ENCODE assay signal across 29 mouse cellular contexts in the genomic region with DNA sequence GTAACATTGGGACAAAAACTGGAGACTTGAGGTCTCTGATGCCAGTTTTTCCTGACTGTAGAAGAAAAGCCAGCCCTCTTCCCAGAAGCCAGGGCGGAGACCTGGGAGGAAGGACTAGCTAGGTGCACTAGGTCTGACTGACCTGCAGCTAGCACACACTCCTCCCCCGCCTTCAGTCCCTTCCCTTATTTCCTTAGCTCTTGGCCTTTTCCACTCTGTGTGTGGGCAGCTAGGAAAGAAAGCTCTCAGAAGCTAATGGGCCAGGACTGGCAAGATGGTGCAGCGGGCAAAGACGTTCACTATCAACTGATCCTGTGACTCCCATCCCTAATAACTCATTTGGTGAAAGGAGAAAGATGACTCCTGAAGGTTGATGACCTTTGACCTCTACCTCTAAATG.
"Had no signal": no experiment of that assay in that cellular context is flagged by ENCODE, and none has a peak within 500 bp of the region (broad histone marks: within the 10 kb centered on the region; RNA-seq: fewer than 3 reads in every experiment).

No protein-coding gene starts in this region.

- H3K27ac ChIP-seq: heart, adult 2 months; heart, embryonic 10.5 days; heart, embryonic 13.5 days; heart, embryonic 15.5 days; hindbrain, embryonic 10.5 days; hindbrain, embryonic 12.5 days; hindbrain, embryonic 13.5 days; hindbrain, embryonic 14.5 days; intestine, embryonic 15.5 days; layer of hippocampus, adult 2 months; left cerebral cortex, adult 2 months had no signal

- H3K4me3 ChIP-seq: heart, adult 2 months; heart, embryonic 10.5 days; heart, embryonic 12.5 days; heart, embryonic 13.5 days; heart, embryonic 15.5 days; hindbrain, embryonic 10.5 days; hindbrain, embryonic 12.5 days; hindbrain, embryonic 13.5 days; hindbrain, embryonic 15.5 days; intestine, embryonic 15.5 days; layer of hippocampus, adult 2 months; left cerebral cortex, adult 2 months had no signal

- DNase-seq: heart, adult 2 months; heart, postnatal 10 days; heart, postnatal 14 days; heart, postnatal 36 days; heart, postnatal 4 days; kidney, adult 2 months; kidney, adult 8-10 months; kidney, postnatal 10 days; kidney, postnatal 14 days; kidney, postnatal 25 days; kidney, postnatal 36 days; kidney, postnatal 4 days; layer of hippocampus, adult 9-11 months had no signal

- H3K9ac ChIP-seq: heart, embryonic 12.5 days; heart, embryonic 13.5 days; heart, embryonic 15.5 days; hindbrain, embryonic 12.5 days; hindbrain, embryonic 13.5 days; hindbrain, embryonic 14.5 days; hindbrain, embryonic 15.5 days; intestine, embryonic 15.5 days had no signal

- H3K36me3 ChIP-seq: heart, embryonic 10.5 days; heart, embryonic 12.5 days; heart, embryonic 13.5 days; heart, embryonic 15.5 days; hindbrain, embryonic 10.5 days; hindbrain, embryonic 12.5 days; hindbrain, embryonic 13.5 days; hindbrain, embryonic 15.5 days; intestine, embryonic 15.5 days had no signal

- H3K27me3 ChIP-seq: hindbrain, embryonic 12.5 days; hindbrain, embryonic 13.5 days; hindbrain, embryonic 15.5 days; intestine, embryonic 15.5 days had no signal

- ATAC-seq: inflammation-experienced regulatory T-cells, adult 6 months; intestine, embryonic 15.5 days; intestine, embryonic 16.5 days; intestine, postnatal 0 days had no signal

- H3K4me2 ChIP-seq: heart, embryonic 11.5 days; heart, embryonic 12.5 days; heart, embryonic 13.5 days; heart, embryonic 15.5 days; hindbrain, embryonic 12.5 days; hindbrain, embryonic 13.5 days; hindbrain, embryonic 14.5 days; hindbrain, embryonic 15.5 days; intestine, embryonic 15.5 days had no signal

- H3K4me1 ChIP-seq: hindbrain, embryonic 12.5 days; hindbrain, embryonic 13.5 days had no signal

- H3K9me3 ChIP-seq: heart, embryonic 10.5 days; heart, embryonic 12.5 days; heart, embryonic 13.5 days; heart, embryonic 15.5 days; hindbrain, embryonic 10.5 days; hindbrain, embryonic 12.5 days; hindbrain, embryonic 13.5 days; hindbrain, embryonic 15.5 days; intestine, embryonic 15.5 days had no signal
